Mouse (Mus musculus) liver, adult 2 months (tissue): ENCODE measurements around the gene Fgd6.

Experiments used
- CTCF ChIP-seq: fragments of 200-500 bp; IDR thresholded peaks from 2 replicates; pipeline ENCODE4 v1.5.1; 2011; ENCODE audit warnings: low read depth, low read length, control low read depth
- POLR2A ChIP-seq: fragments of 200-500 bp; IDR thresholded peaks from 2 replicates; pipeline ENCODE4 v1.6.1; 2011; ENCODE audit warnings: low read length, control low read depth; ENCODE audit not compliant: insufficient read depth; ENCODE audit errors: extremely low read depth

GRCm38 (mm10) chr10:94087367-94088077 is 51.7 kb downstream of the Fgd6 start:
- no peak for TF ChIP-seq CTCF
- no peak for TF ChIP-seq POLR2A
